Mouse (Mus musculus) heart, postnatal 0 days (tissue): ENCODE data around the gene Foxk2.

ENCODE experiments used
- CTCF ChIP-seq: IDR thresholded peaks from 2 replicates; pipeline ENCODE4 v1.5.1; 2016; ENCODE audit warnings: antibody characterized with exemption, control low read depth, low read depth
- EP300 ChIP-seq: IDR thresholded peaks from 2 replicates; pipeline ENCODE4 v1.6.1; 2016; ENCODE audit warnings: antibody characterized with exemption, low read depth

DNA sequence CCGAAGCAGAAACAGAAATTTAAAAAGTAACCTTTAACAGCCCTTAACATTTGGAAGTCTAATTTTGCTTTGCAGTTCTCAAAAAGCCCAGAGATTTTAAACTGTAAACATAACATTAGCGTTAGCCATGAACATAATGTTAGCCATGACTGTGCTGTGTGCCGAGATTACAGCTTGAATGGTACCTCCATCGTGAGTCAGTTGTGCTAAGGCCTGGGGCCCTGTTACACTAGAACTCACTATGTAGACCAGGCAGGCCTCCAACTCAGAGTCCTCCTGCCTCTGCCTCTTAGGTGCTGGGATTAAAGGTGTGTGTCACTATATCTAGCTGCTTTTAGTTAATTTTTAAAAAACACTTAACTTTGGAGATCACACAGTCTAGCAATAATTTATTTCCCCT is 28.6 kb upstream of the Foxk2 start:
- no peak for TF ChIP-seq CTCF
- no peak for TF ChIP-seq EP300
